Mouse (Mus musculus) olfactory bulb, adult 2 months (tissue): Measurements from ENCODE around the gene Cep131.

Source experiments
- CTCF ChIP-seq: fragments of 200-500 bp; IDR thresholded peaks from 2 replicates; pipeline ENCODE4 v1.5.1; 2012; ENCODE audit warnings: low read depth, mild to moderate bottlenecking, low read length, moderate library complexity; ENCODE audit not compliant: insufficient read depth
- POLR2A ChIP-seq: fragments of 200-500 bp; IDR thresholded peaks from 2 replicates; pipeline ENCODE4 v1.6.1; 2012; ENCODE audit warnings: mild to moderate bottlenecking, low read depth, low read length, moderate library complexity; ENCODE audit not compliant: insufficient read depth

DNA sequence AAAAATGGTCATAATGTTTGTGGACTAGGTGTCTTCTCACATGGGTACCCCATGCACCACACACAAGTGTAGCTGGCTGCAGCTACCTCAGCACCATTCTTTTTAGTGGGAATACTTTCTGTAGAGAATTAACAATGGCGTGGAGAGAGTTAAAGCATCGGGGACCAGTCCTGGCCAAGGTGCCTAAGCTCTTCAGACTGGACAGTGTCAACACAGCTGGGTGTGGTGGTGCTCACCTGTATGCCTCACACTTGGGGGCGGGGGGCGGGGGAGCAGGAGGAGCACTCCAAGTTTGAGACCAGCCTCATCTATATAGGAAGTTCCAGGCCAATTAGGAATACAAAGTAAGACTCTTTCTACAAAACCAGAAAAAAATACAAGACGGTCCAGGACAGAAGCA, 47.5 kb upstream of the Cep131 start:
- no peak for TF ChIP-seq CTCF
- TF ChIP-seq POLR2A, result no peak
